13 mouse cellular contexts compared by ENCODE assay signal in the genomic region with DNA sequence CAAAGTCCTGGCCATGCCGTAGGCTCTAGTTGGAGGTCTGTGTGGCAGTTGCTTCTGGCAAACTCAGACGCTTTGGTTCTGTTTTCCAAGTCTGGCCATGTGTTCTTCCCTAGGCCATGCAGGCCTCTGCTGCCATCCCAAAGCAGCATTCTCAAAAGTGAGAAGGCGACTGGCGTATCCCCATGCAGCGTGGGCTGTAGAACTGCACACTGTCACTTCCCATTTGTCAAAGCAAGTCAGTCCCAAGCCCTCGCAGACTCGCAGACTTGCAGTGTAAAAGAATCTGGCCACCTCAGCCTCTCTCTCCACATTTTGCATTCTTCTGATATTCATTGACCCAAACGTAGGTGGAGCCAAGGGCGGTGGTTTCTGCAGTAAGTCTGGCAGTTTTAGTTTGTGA.
DNase-seq lines count a peak whose midpoint lies in the region; ATAC-seq and TF ChIP-seq lines count a peak whose summit lies in the region.
"Had no signal": no experiment of that assay in that cellular context is flagged by ENCODE, and none has a peak within 500 bp of the region (broad histone marks: within the 10 kb centered on the region; RNA-seq: fewer than 3 reads in every experiment).

No protein-coding gene starts in this region.

- H3K4me1 ChIP-seq in hindbrain, embryonic 12.5 days: no peaks in the 10 kb centered on the region
- H3K4me1 ChIP-seq in hindbrain, embryonic 11.5 days (replicated peaks; ENCODE audit: control insufficient read depth, insufficient read depth, low read length): no peaks in the 10 kb centered on the region
- H3K4me1 ChIP-seq in kidney, embryonic 15.5 days: no peaks in the 10 kb centered on the region
- H3K4me1 ChIP-seq in intestine, postnatal 0 days (replicated peaks; ENCODE audit: control insufficient read depth, insufficient read depth, low read length): no peaks in the 10 kb centered on the region
- H3K4me1 ChIP-seq: heart, embryonic 15.5 days; midbrain, embryonic 13.5 days; stomach, embryonic 15.5 days had no signal

- no peaks in the 10 kb centered on the region for H3K27me3 ChIP-seq in hindbrain, embryonic 12.5 days
- H3K27me3 ChIP-seq in hindbrain, embryonic 11.5 days (ENCODE audit: control insufficient read depth, insufficient read depth, low read length): no peaks in the 10 kb centered on the region
- no peaks in the 10 kb centered on the region for H3K27me3 ChIP-seq in kidney, embryonic 15.5 days
- H3K27me3 ChIP-seq in intestine, postnatal 0 days (replicated peaks; ENCODE audit: control insufficient read depth, insufficient read depth, low read length): no peaks in the 10 kb centered on the region
- H3K27me3 ChIP-seq: heart, embryonic 15.5 days; midbrain, embryonic 13.5 days; stomach, embryonic 15.5 days had no signal

- H3K36me3 ChIP-seq in hindbrain, embryonic 12.5 days: no peaks in the 10 kb centered on the region
- no peaks in the 10 kb centered on the region for H3K36me3 ChIP-seq in hindbrain, embryonic 11.5 days (ENCODE audit: control insufficient read depth, insufficient read depth, low read length)
- no peaks in the 10 kb centered on the region for H3K36me3 ChIP-seq in kidney, embryonic 15.5 days
- H3K36me3 ChIP-seq in intestine, postnatal 0 days (ENCODE audit: control insufficient read depth, insufficient read depth): no peaks in the 10 kb centered on the region
- H3K36me3 ChIP-seq: heart, embryonic 15.5 days; midbrain, embryonic 13.5 days; stomach, embryonic 15.5 days had no signal

- no peak overlapping the region for H3K4me2 ChIP-seq in hindbrain, embryonic 12.5 days (replicated peaks)
- H3K4me2 ChIP-seq in hindbrain, embryonic 11.5 days (replicated peaks; ENCODE audit: low read depth, low read length): no peak overlapping the region
- H3K4me2 ChIP-seq in kidney, embryonic 15.5 days: no peak overlapping the region
- H3K4me2 ChIP-seq in intestine, postnatal 0 days (replicated peaks; ENCODE audit: low read depth): no peak overlapping the region
- H3K4me2 ChIP-seq: heart, embryonic 15.5 days; lung, embryonic 14.5 days; midbrain, embryonic 13.5 days; stomach, embryonic 15.5 days had no signal

- no peak overlapping the region for H3K9ac ChIP-seq in hindbrain, embryonic 12.5 days
- H3K9ac ChIP-seq in hindbrain, embryonic 11.5 days (ENCODE audit: low read depth, low read length): no peak overlapping the region
- no peak overlapping the region for H3K9ac ChIP-seq in kidney, embryonic 15.5 days
- no peak overlapping the region for H3K9ac ChIP-seq in intestine, postnatal 0 days (ENCODE audit: low read depth, low read length)
- H3K9ac ChIP-seq: heart, embryonic 15.5 days; lung, embryonic 14.5 days; midbrain, embryonic 13.5 days; stomach, embryonic 15.5 days had no signal

- H3K9me3 ChIP-seq in hindbrain, embryonic 12.5 days (replicated peaks): no peaks in the 10 kb centered on the region
- H3K9me3 ChIP-seq in hindbrain, embryonic 11.5 days (ENCODE audit: control insufficient read depth, low read length): no peaks in the 10 kb centered on the region
- H3K9me3 ChIP-seq in kidney, embryonic 15.5 days (replicated peaks): no peaks in the 10 kb centered on the region
- H3K9me3 ChIP-seq in intestine, postnatal 0 days (ENCODE audit: control insufficient read depth): no peaks in the 10 kb centered on the region
- H3K9me3 ChIP-seq: heart, embryonic 15.5 days; midbrain, embryonic 13.5 days; stomach, embryonic 15.5 days had no signal

- no peak for ATAC-seq in hindbrain, embryonic 12.5 days (ENCODE audit: low FRiP score)
- no peak for ATAC-seq in hindbrain, embryonic 11.5 days (ENCODE audit: low FRiP score)
- ATAC-seq in kidney, embryonic 15.5 days (replicated peaks; ENCODE audit: low FRiP score): no peak
- ATAC-seq in intestine, postnatal 0 days: no peak
- ATAC-seq: CD4-positive, CD25-positive, alpha-beta regulatory T cell, adult 4 months; midbrain, embryonic 13.5 days had no signal

- TF ChIP-seq CTCF in intestine, postnatal 0 days (IDR thresholded peaks at IDR 0.05; ENCODE audit: low read depth): no peak

- H3K4me3 ChIP-seq in hindbrain, embryonic 12.5 days: no peak overlapping the region
- H3K4me3 ChIP-seq in hindbrain, embryonic 11.5 days (ENCODE audit: low read depth, low read length): no peak overlapping the region
- no peak overlapping the region for H3K4me3 ChIP-seq in kidney, embryonic 15.5 days (replicated peaks)
- H3K4me3 ChIP-seq in intestine, postnatal 0 days (ENCODE audit: low read depth, low read length): no peak overlapping the region
- H3K4me3 ChIP-seq: heart, embryonic 15.5 days; midbrain, embryonic 13.5 days; stomach, embryonic 15.5 days had no signal

- H3K27ac ChIP-seq in hindbrain, embryonic 12.5 days: 0 out of 2 replicates have a peak overlapping the region, but pooled peaks have one; percentile 23
- H3K27ac ChIP-seq in hindbrain, embryonic 11.5 days (ENCODE audit: low read depth, low read length): no peak overlapping the region
- no peak overlapping the region for H3K27ac ChIP-seq in kidney, embryonic 15.5 days
- H3K27ac ChIP-seq in intestine, postnatal 0 days (ENCODE audit: low read depth, low read length): no peak overlapping the region
- H3K27ac ChIP-seq: heart, embryonic 15.5 days; midbrain, embryonic 13.5 days; stomach, embryonic 15.5 days had no signal

- 62% methylated on average over 9 of the region's 9 CpGs for WGBS in hindbrain, embryonic 12.5 days
- 64% methylated on average over 9 of the region's 9 CpGs for WGBS in hindbrain, embryonic 11.5 days
- WGBS in kidney, embryonic 15.5 days: 57% methylated on average over 9 of the region's 9 CpGs
- WGBS in intestine, postnatal 0 days: 56% methylated on average over 9 of the region's 9 CpGs

- no peak for DNase-seq in hindbrain, embryonic 11.5 days (ENCODE audit: low spot score)
- peak; percentile 57 to 69 for DNase-seq in frontal cortex, adult 2 months (ENCODE audit: extremely low spot score in 1 of 2, low spot score in 1 of 2)
- DNase-seq in left cerebral cortex, adult 9 months (ENCODE audit: low spot score in 2 of 2): peak; percentile 19 to 59
- peak; percentile 15 for DNase-seq in skeletal muscle tissue, adult 2 months (ENCODE audit: low read depth, low spot score)
- no peak for DNase-seq in ovary, postnatal 10 days (ENCODE audit: low spot score)
- DNase-seq: lung, embryonic 14.5 days had no signal

Comparison
In these comparisons a context has a peak if more than half of its experiments do, and no peak if none do; other contexts are left out.
1. DNase-seq: peak in frontal cortex, adult 2 months (2 of 2), left cerebral cortex, adult 9 months (2 of 2) and skeletal muscle tissue, adult 2 months (single experiment); none in hindbrain, embryonic 11.5 days (single experiment) and ovary, postnatal 10 days (single experiment).